Mouse (Mus musculus) liver, embryonic 14.5 days (tissue): ENCODE measurements around the gene Txnrd2. TPM values are rescaled to one million over a fixed set of nuclear protein-coding genes. Genes with fewer than 3 reads are reported as not detected.

Experiments used
- ATAC-seq: fragments of 200-750 bp; cut with Nextera tagmentation; 2 replicates; pipeline ENCODE4 v1.8.0; 2017; ENCODE audit warnings: moderate number of reproducible peaks, mild to moderate bottlenecking, moderate library complexity; ENCODE audit not compliant: insufficient read depth
- DNase-seq, 3 experiments: peaks; one replicate each; pipeline ENCODE4 v3.0.0-alpha.2; 2012 to 2013; ENCODE audit warnings: low read depth in 3 of 3, low spot score in 3 of 3
- H3K27ac ChIP-seq: fragments of 300-500 bp; sonication (generic); 2 replicates; pipeline ENCODE4 v1.5.1; 2014; ENCODE audit warnings: moderate library complexity, mild to moderate bottlenecking, control low read depth, inconsistent platforms
- H3K27me3 ChIP-seq: fragments of 300-500 bp; sonication (generic); 2 replicates; pipeline ENCODE4 v1.6.1; 2014; ENCODE audit warnings: mild to moderate bottlenecking, low read length, moderate library complexity; ENCODE audit not compliant: control insufficient read depth, insufficient read depth
- H3K36me3 ChIP-seq: fragments of 300-500 bp; sonication (generic); replicated peaks from 2 replicates; pipeline ENCODE4 v1.6.1; 2014; ENCODE audit warnings: low read depth; ENCODE audit not compliant: control insufficient read depth, insufficient read depth
- H3K4me1 ChIP-seq, 2 experiments: fragments of 200-500 bp in 1 of 2; fragments of 300-500 bp in 1 of 2; sonication (generic) in 1 of 2; replicated peaks; 2 replicates each; pipeline ENCODE4 v1.6.1; 2012 to 2014; ENCODE audit warnings: antibody characterized with exemption in 1 of 2, inconsistent platforms in 1 of 2, low read length in 1 of 2; ENCODE audit not compliant: control insufficient read depth in 2 of 2, insufficient read depth in 2 of 2
- H3K4me2 ChIP-seq: fragments of 300-500 bp; sonication (generic); 2 replicates; pipeline ENCODE4 v1.6.1; 2014; ENCODE audit warnings: low read depth, mild to moderate bottlenecking, control low read depth, moderate library complexity
- H3K4me3 ChIP-seq, 2 experiments: fragments of 200-500 bp in 1 of 2; fragments of 300-500 bp in 1 of 2; sonication (generic) in 1 of 2; 2 replicates each; pipeline ENCODE4 v1.5.1; 2012 to 2014; ENCODE audit warnings: low read depth in 2 of 2, low read length in 2 of 2, mild to moderate bottlenecking in 2 of 2, control low read depth in 1 of 2, inconsistent platforms in 1 of 2, moderate library complexity in 1 of 2; ENCODE audit not compliant: insufficient read depth in 1 of 2
- H3K9ac ChIP-seq: fragments of 300-500 bp; sonication (generic); replicated peaks from 2 replicates; pipeline ENCODE4 v1.6.1; 2014; ENCODE audit warnings: mild to moderate bottlenecking, control low read depth, moderate library complexity
- H3K9me3 ChIP-seq: fragments of 300-500 bp; sonication (generic); 2 replicates; pipeline ENCODE4 v1.6.1; 2016; ENCODE audit warnings: low read length, mixed read lengths; ENCODE audit not compliant: control insufficient read depth
- CTCF ChIP-seq: IDR thresholded peaks from 2 replicates; pipeline ENCODE4 v1.5.1; 2016; ENCODE audit warnings: antibody characterized with exemption, low read depth, control low read depth
- EP300 ChIP-seq: IDR thresholded peaks from 2 replicates; pipeline ENCODE4 v1.6.1; 2016; ENCODE audit warnings: antibody characterized with exemption, low read depth
- WGBS: fragments of 180-500 bp; shearing (Covaris S2); extraction: QIAGEN DNeasy Blood & Tissue Kit; methylation state at CpG from one replicate; pipeline ENCODE4 v1.1.7; 2014; ENCODE audit not compliant: insufficient replicate concordance; 5-methylcytosine and 5-hydroxymethylcytosine counted together
- polyA plus RNA-seq, 2 experiments: library from polyadenylated mRNA; depleted of rRNA in 1 of 2; stranded (reverse) in 1 of 2; unstranded in 1 of 2; fragments of >200 nt; fragmentation: Nextera tagmentation in 1 of 2; extraction: Ambion mirVana in 1 of 2; gene quantifications; 2 replicates each; pipeline versions ENCODE4 v1.2.1 to v1.2.3; 2012 to 2014

Txnrd2 gene
- polyA plus RNA-seq, 2 experiments, result 112 to 113 TPM

GRCm38 (mm10) chr16:18472416-18472815 is 46.2 kb downstream of the Txnrd2 start:
- WGBS, result 90% methylated on average over 4 of the region's 4 CpGs
- H3K9me3 ChIP-seq, result no peaks in the 10 kb centered on the region
- no peak overlapping the region for H3K27ac ChIP-seq
- no peak for DNase-seq
- H3K4me2 ChIP-seq, result no peak overlapping the region
- H3K27me3 ChIP-seq, result no peaks in the 10 kb centered on the region
- peaks cover 95% of the 10 kb centered on the region for H3K36me3 ChIP-seq
- TF ChIP-seq EP300 (no peak), CTCF (no peak)
- no peak overlapping the region for H3K9ac ChIP-seq
- no peak overlapping the region for H3K4me3 ChIP-seq
- no peak for ATAC-seq
- no peaks in the 10 kb centered on the region for H3K4me1 ChIP-seq

- Histone ChIP-seq H3K36me3 (peaks cover 96% of the 10 kb centered on the region), H3K9me3 (no peaks in the 10 kb centered on the region), H3K27me3 (no peaks in the 10 kb centered on the region), H3K9ac (no peak overlapping the region), H3K4me3 (no peak overlapping the region), H3K4me2 (no peak overlapping the region), H3K27ac (no peak overlapping the region), H3K4me1 (no peaks in the 10 kb centered on the region)
- ATAC-seq, result peak; percentile 34; the same call in 1 of the 2 replicates
- DNase-seq, result no peak
- WGBS, result 84% methylated on average over 8 of the region's 8 CpGs
- TF ChIP-seq EP300 (no peak), CTCF (no peak)
Observed at GRCm38 (mm10) chr16:18472976-18473375, 46.8 kb downstream of the Txnrd2 start.

- Histone ChIP-seq H3K9me3 (no peaks in the 10 kb centered on the region), H3K27ac (no peak overlapping the region), H3K9ac (no peak overlapping the region), H3K4me3 (no peak overlapping the region), H3K36me3 (peaks cover 96% of the 10 kb centered on the region), H3K4me1 (no peaks in the 10 kb centered on the region), H3K27me3 (no peaks in the 10 kb centered on the region), H3K4me2 (no peak overlapping the region)
- no peak for ATAC-seq
- DNase-seq, result no peak
- WGBS, result 88% methylated on average over 2 of the region's 2 CpGs
- TF ChIP-seq CTCF, result no peak
- TF ChIP-seq EP300, result no peak
Observed at GRCm38 (mm10) chr16:18474021-18474420, 47.8 kb downstream of the Txnrd2 start.

GRCm38 (mm10) chr16:18477996-18478395 is 51.8 kb downstream of the Txnrd2 start:
- ATAC-seq (no peak), DNase-seq (no peak)
- 63% methylated on average over 6 of the region's 6 CpGs for WGBS
- peak; percentile 31 for TF ChIP-seq CTCF
- no peak for TF ChIP-seq EP300
- Histone ChIP-seq H3K9ac (no peak overlapping the region), H3K36me3 (peaks cover 61% of the 10 kb centered on the region), H3K27me3 (no peaks in the 10 kb centered on the region), H3K4me2 (no peak overlapping the region), H3K9me3 (no peaks in the 10 kb centered on the region), H3K4me3 (no peak overlapping the region), H3K27ac (no peak overlapping the region), H3K4me1 (peaks cover 0 to 2% of the 10 kb centered on the region in 2 experiments; a peak in 1 of 4 replicates)

- H3K4me3 ChIP-seq, result no peak overlapping the region
- H3K36me3 ChIP-seq, result peaks cover 44% of the 10 kb centered on the region
- no peaks in the 10 kb centered on the region for H3K9me3 ChIP-seq
- H3K9ac ChIP-seq, result no peak overlapping the region
- H3K4me2 ChIP-seq, result no peak overlapping the region
- TF ChIP-seq EP300 (no peak), CTCF (no peak)
- DNase-seq, result no peak
- no peak for ATAC-seq
- H3K27me3 ChIP-seq, result no peaks in the 10 kb centered on the region
- H3K27ac ChIP-seq, result no peak overlapping the region
- WGBS, result 62% methylated on average over 7 of the region's 7 CpGs
- peaks cover 0 to 2% of the 10 kb centered on the region in 2 experiments; a peak in 1 of 4 replicates for H3K4me1 ChIP-seq
Observed at GRCm38 (mm10) chr16:18479667-18480066, 53.5 kb downstream of the Txnrd2 start.
